Comparison of ENCODE assay signal across 16 mouse cellular contexts in genomic region chr2:80537156-80537555, GRCm38 (mm10). TPM values are rescaled to one million over a fixed set of nuclear protein-coding genes. Genes with fewer than 3 reads are reported as not detected.
DNase-seq lines count a peak whose midpoint lies in the region; ATAC-seq and TF ChIP-seq lines count a peak whose summit lies in the region.
"Had no signal": no experiment of that assay in that cellular context is flagged by ENCODE, and none has a peak within 500 bp of the region (broad histone marks: within the 10 kb centered on the region; RNA-seq: fewer than 3 reads in every experiment).

No protein-coding gene starts in this region.

- H3K27me3 ChIP-seq in liver, embryonic 14.5 days (ENCODE audit: control insufficient read depth, insufficient read depth, low read length): no peaks in the 10 kb centered on the region
- no peaks in the 10 kb centered on the region for H3K27me3 ChIP-seq in CH12.LX (replicated peaks)
- H3K27me3 ChIP-seq: heart, embryonic 12.5 days; neural tube, embryonic 12.5 days had no signal

- H3K4me3 ChIP-seq in gastrocnemius, adult 2 months: no peak overlapping the region
- H3K4me3 ChIP-seq in liver, embryonic 14.5 days (ENCODE audit: insufficient read depth in 1 of 2, low read depth in 2 of 2, low read length in 2 of 2): no peak overlapping the region
- no peak overlapping the region for H3K4me3 ChIP-seq in CH12.LX (replicated peaks in 1 of 3; ENCODE audit: low read depth in 2 of 3, low read length in 2 of 3, poor library complexity in 1 of 3)
- H3K4me3 ChIP-seq: heart, embryonic 12.5 days; neural tube, embryonic 12.5 days had no signal

- no peak for TF ChIP-seq POLR2A in CH12.LX (IDR thresholded peaks at IDR 0.05; ENCODE audit: low read depth, low read length)

- WGBS in liver, embryonic 14.5 days (ENCODE audit: insufficient replicate concordance): 57% methylated on average over 3 of the region's 3 CpGs

- H3K36me3 ChIP-seq in liver, embryonic 14.5 days (replicated peaks; ENCODE audit: control insufficient read depth, insufficient read depth, low read depth): peaks cover 9% of the 10 kb centered on the region
- peaks cover 0 to 9% of the 10 kb centered on the region in 2 experiments for H3K36me3 ChIP-seq in CH12.LX (replicated peaks in 1 of 2; ENCODE audit: control insufficient read depth in 1 of 2, insufficient read depth in 1 of 2, low read length in 1 of 2)

- no peaks in the 10 kb centered on the region for H3K79me2 ChIP-seq in CH12.LX (replicated peaks; ENCODE audit: control insufficient read depth, extremely low read depth, insufficient read depth, poor library complexity, severe bottlenecking)

- no peak overlapping the region for H3K27ac ChIP-seq in gastrocnemius, adult 2 months
- no peak overlapping the region for H3K27ac ChIP-seq in liver, embryonic 14.5 days
- no peak overlapping the region for H3K27ac ChIP-seq in CH12.LX (ENCODE audit: insufficient read depth, low read depth)
- H3K27ac ChIP-seq: neural tube, embryonic 12.5 days had no signal

- no peak for TF ChIP-seq EP300 in liver, embryonic 14.5 days (IDR thresholded peaks at IDR 0.05; ENCODE audit: low read depth)
- TF ChIP-seq EP300 in CH12.LX (IDR thresholded peaks at IDR 0.05; ENCODE audit: low read length): no peak

- in situ Hi-C loops in CH12.LX (cut with MboI; ENCODE audit: low pct_ligation_motif_present, low pct_unique_long_range_greater_than_20kb, low sequenced_read_pairs): no loop called here

- no peaks in the 10 kb centered on the region for H3K4me1 ChIP-seq in liver, embryonic 14.5 days (replicated peaks; ENCODE audit: control insufficient read depth in 2 of 2, insufficient read depth in 2 of 2, low read length in 1 of 2)
- peaks cover 0 to 3% of the 10 kb centered on the region in 2 experiments; a peak in 2 of 4 replicates for H3K4me1 ChIP-seq in CH12.LX (ENCODE audit: control insufficient read depth in 1 of 2, insufficient read depth in 2 of 2)
- H3K4me1 ChIP-seq: heart, embryonic 12.5 days; neural tube, embryonic 12.5 days had no signal

- no peak overlapping the region for H3K9ac ChIP-seq in liver, embryonic 14.5 days (replicated peaks)
- H3K9ac ChIP-seq in CH12.LX (ENCODE audit: insufficient read depth, low read depth): no peak overlapping the region
- H3K9ac ChIP-seq: heart, embryonic 12.5 days; neural tube, embryonic 12.5 days had no signal

- ATAC-seq in liver, embryonic 14.5 days (ENCODE audit: insufficient read depth): no peak
- ATAC-seq: midbrain, embryonic 16.5 days had no signal

- TF ChIP-seq CTCF in gastrocnemius, adult 2 months (IDR thresholded peaks at IDR 0.05): peak; percentile 62
- TF ChIP-seq CTCF in liver, embryonic 14.5 days (IDR thresholded peaks at IDR 0.05; ENCODE audit: low read depth): 0 out of 2 replicates have a peak, but pooled peaks have one; percentile 6
- TF ChIP-seq CTCF in CH12.LX (conservative IDR thresholded peaks at IDR 0.05 in 1 of 2, IDR thresholded peaks at IDR 0.05 in 1 of 2; ENCODE audit: low read depth in 2 of 2, low read length in 2 of 2): peak in 1 of 2 experiments; percentile 54; a peak in 3 of 4 replicates

- no peak for DNase-seq in gastrocnemius, adult 2 months
- DNase-seq in gastrocnemius, adult 8-10 months (ENCODE audit: low spot score in 2 of 2): no peak
- no peak for DNase-seq in liver, embryonic 14.5 days (ENCODE audit: low read depth in 3 of 3, low spot score in 3 of 3)
- DNase-seq in liver (no peak), CH12.LX (ENCODE audit: extremely low read depth) (peak; percentile 5)
- peak; percentile 23 for DNase-seq in induced T-regulatory cell, adult 2 months (ENCODE audit: low read depth)
- no peak for DNase-seq in thymus, postnatal 10 days (ENCODE audit: low spot score in 2 of 2)
- DNase-seq: adrenal gland, postnatal 10 days; cerebellum, postnatal 25 days; gastrocnemius, postnatal 25 days; kidney, adult 2 months; lung, postnatal 36 days; thymus, postnatal 4 days had no signal

- peak; percentile 60 for TF ChIP-seq RAD21 in CH12.LX (IDR thresholded peaks at IDR 0.05; ENCODE audit: low read depth, low read length)

- intact Hi-C loops in gastrocnemius, adult 2 months (cut with DNase I): loop anchor here (2.0 to 10.0 kb wide), 2 partner anchors 92 to 180 kb away; partner anchors contain the start of gene Frzb

- no peaks in the 10 kb centered on the region for H3K9me3 ChIP-seq in liver, embryonic 14.5 days (ENCODE audit: control insufficient read depth, low read length)
- H3K9me3 ChIP-seq in CH12.LX (replicated peaks; ENCODE audit: low read length): no peaks in the 10 kb centered on the region
- H3K9me3 ChIP-seq: heart, embryonic 12.5 days; neural tube, embryonic 12.5 days had no signal

- dilution Hi-C loops in CH12.LX (cut with MboI; ENCODE audit: extremely low pct_ligation_motif_present, extremely low pct_unique_long_range_greater_than_20kb, low sequenced_read_pairs): no loop called here

- no peak overlapping the region for H3K4me2 ChIP-seq in liver, embryonic 14.5 days (ENCODE audit: low read depth)
- H3K4me2 ChIP-seq in CH12.LX (ENCODE audit: insufficient read depth, low read depth, poor library complexity, severe bottlenecking): no peak overlapping the region
- H3K4me2 ChIP-seq: heart, embryonic 12.5 days; neural tube, embryonic 12.5 days had no signal

TF ChIP-seq in CH12.LX, 34 proteins besides CTCF, POLR2A, EP300 and RAD21:
- TF ChIP-seq CHD2 (IDR thresholded peaks at IDR 0.05; ENCODE audit: low read length) (no peak), UBTF (IDR thresholded peaks at IDR 0.05; ENCODE audit: low read depth, low read length) (no peak), ZKSCAN1 (IDR thresholded peaks at IDR 0.05; ENCODE audit: borderline replicate concordance, low read depth, low read length) (no peak), SMC3 (IDR thresholded peaks at IDR 0.05; ENCODE audit: low read depth, low read length) (peak; percentile 23; the same call in 1 of the 2 replicates)

RNA-seq across cellular contexts. Expression of gene Nckap1, which starts 44.0 kb away (rescaled TPM):
- 10 to 100 TPM; 43.9 to 52.0 TPM for total RNA-seq in gastrocnemius, adult 2 months (2021)
- total RNA-seq in gastrocnemius, adult 8-10 months (2022): 10 to 100 TPM; 42.8 to 54.4 (median 44.4) TPM
- 7.6 and 11.4 TPM in 2 replicates for polyA plus RNA-seq in liver, embryonic 14.5 days (2012; rRNA removed)
- polyA plus RNA-seq in liver, embryonic 14.5 days (2014; fragmentation: Nextera tagmentation; extraction: Ambion mirVana): 9.9 and 10.3 TPM in 2 replicates
- total RNA-seq in CH12.LX (2012; rRNA removed): 3.9 and 4.2 TPM in 2 replicates
- total RNA-seq in CH12.LX (2014; rRNA removed): 6.8 and 7.6 TPM in 2 replicates
- 7.1 and 7.7 TPM in 2 replicates for polyA plus RNA-seq in CH12.LX (2012; ENCODE audit: insufficient read length, low read depth)

Comparison
In these comparisons a context has a peak if more than half of its experiments do, and no peak if none do; other contexts are left out.
1. DNase-seq: peak in CH12.LX (single experiment) and induced T-regulatory cell, adult 2 months (single experiment); none in gastrocnemius, adult 2 months (single experiment), gastrocnemius, adult 8-10 months (0 of 2), liver, embryonic 14.5 days (0 of 3), liver (single experiment) and thymus, postnatal 10 days (0 of 2).
2. RNA of gene Nckap1, which starts 44.0 kb away (total RNA-seq): 43.9 to 52.0 TPM in gastrocnemius, adult 2 months and 42.8 to 54.4 TPM in gastrocnemius, adult 8-10 months; 3.9 to 7.6 TPM in CH12.LX; every median in the first group is over 4 times any median in the second.